Comparison of ENCODE assay signal across 8 mouse cellular contexts in the genomic region with DNA sequence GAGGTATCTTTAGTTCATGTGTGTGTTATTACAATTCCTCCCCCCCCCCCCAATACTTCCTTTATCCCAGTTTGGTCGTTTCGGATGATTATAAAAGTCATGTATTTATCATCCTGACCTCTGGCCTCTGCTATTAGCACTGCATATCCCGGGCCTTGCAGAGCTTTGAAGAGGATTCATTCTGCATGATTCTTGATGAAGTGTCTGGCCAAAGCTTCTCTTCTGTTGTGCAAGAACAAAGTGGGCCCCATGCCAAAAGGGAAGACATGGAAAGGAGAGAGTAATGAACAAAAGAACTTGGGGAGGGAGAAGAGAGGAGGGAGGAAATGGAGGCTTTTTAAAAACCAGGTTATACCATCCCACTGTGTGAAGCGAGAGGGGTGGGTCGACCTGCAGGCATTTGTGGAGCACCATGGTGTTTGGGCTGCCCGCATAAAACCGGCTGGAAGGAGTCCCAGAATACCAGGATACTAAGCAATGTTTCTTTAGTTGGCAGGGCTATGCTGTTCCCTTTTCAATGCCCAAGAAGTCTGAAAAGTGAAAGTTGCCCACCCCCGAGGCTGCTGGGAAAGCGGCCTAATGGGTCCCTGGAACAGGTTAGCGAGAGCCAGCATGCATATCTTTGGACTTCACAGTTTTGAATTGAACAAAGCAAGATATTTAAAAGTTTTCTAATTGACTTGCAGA.
A peak's percentile ranks its signal among the peaks of the same experiment; 100 is the strongest.
DNase-seq lines count a peak whose midpoint lies in the region; ATAC-seq lines count a peak whose summit lies in the region.

No protein-coding gene starts in this region.

- peak; percentile 66 for ATAC-seq in frontal cortex, adult (ENCODE audit: low TSS enrichment)
- no peak for ATAC-seq in monocyte, adult 5-6 weeks (replicated peaks; ENCODE audit: insufficient number of reproducible peaks, low FRiP score, low TSS enrichment, poor library complexity, severe bottlenecking)

- no peak for DNase-seq in frontal cortex, postnatal 14 days (ENCODE audit: low spot score in 2 of 2)
- peak; percentile 35 for DNase-seq in retina, postnatal 1 day
- no peak for DNase-seq in retina, embryonic 14.5 days (ENCODE audit: low spot score)
- peak; percentile 37 to 78 for DNase-seq in layer of hippocampus, postnatal 14 days (ENCODE audit: low spot score in 2 of 2)
- DNase-seq in ovary, postnatal 14 days (ENCODE audit: low spot score), result peak; percentile 19
- DNase-seq in c-Kit-positive CD71-positive TER-119-positive erythroid progenitor cells, embryonic 14.5 days (ENCODE audit: low spot score), result no peak

Comparison
In these comparisons a context has a peak if more than half of its experiments do, and no peak if none do; other contexts are left out.
1. DNase-seq: peak in retina, postnatal 1 day (single experiment), layer of hippocampus, postnatal 14 days (2 of 2) and ovary, postnatal 14 days (single experiment); none in frontal cortex, postnatal 14 days (0 of 2), retina, embryonic 14.5 days (single experiment) and c-Kit-positive CD71-positive TER-119-positive erythroid progenitor cells, embryonic 14.5 days (single experiment).